Mouse (Mus musculus): ENCODE data around the gene Cacna1e. TPM values are rescaled to one million over a fixed set of nuclear protein-coding genes. Genes with fewer than 3 reads are reported as not detected.
A peak's percentile ranks its signal among the peaks of the same experiment; 100 is the strongest.

Gene Cacna1e
- total RNA-seq, 2 experiments from 2014 or later, result 0.34 to 0.66 TPM

- no peak for DNase-seq (ENCODE audit: low spot score in 2 of 2)
Observed at GRCm38 (mm10) chr1:154841057-154841630, 43.2 kb downstream of the Cacna1e start.

- DNase-seq (ENCODE audit: low spot score in 2 of 2), result no peak
Observed at GRCm38 (mm10) chr1:154839272-154839671, 45.0 kb downstream of the Cacna1e start.

- DNase-seq (ENCODE audit: low spot score in 2 of 2), result no peak
Observed at GRCm38 (mm10) chr1:154836473-154836872, 47.8 kb downstream of the Cacna1e start.

GRCm38 (mm10) chr1:154832168-154832539 is 52.1 kb downstream of the Cacna1e start:
- no peak for DNase-seq (ENCODE audit: low spot score in 2 of 2)

GRCm38 (mm10) chr1:154831269-154832167 is 52.8 kb downstream of the Cacna1e start:
- no peak for DNase-seq (ENCODE audit: low spot score in 2 of 2)

- no peak for DNase-seq (ENCODE audit: low spot score in 2 of 2)
Observed at GRCm38 (mm10) chr1:154830051-154830450, 54.2 kb downstream of the Cacna1e start.

GRCm38 (mm10) chr1:154823098-154823497 is 61.2 kb downstream of the Cacna1e start:
- DNase-seq (ENCODE audit: low spot score in 2 of 2), result no peak

GRCm38 (mm10) chr1:154820422-154820821 is 63.9 kb downstream of the Cacna1e start:
- DNase-seq (ENCODE audit: low spot score in 2 of 2), result no peak

GRCm38 (mm10) chr1:154819960-154820359 is 64.3 kb downstream of the Cacna1e start:
- DNase-seq (ENCODE audit: low spot score in 2 of 2), result no peak

- no peak for DNase-seq (ENCODE audit: low spot score in 2 of 2)
Observed at GRCm38 (mm10) chr1:154818742-154819141, 65.6 kb downstream of the Cacna1e start.

- DNase-seq (ENCODE audit: low spot score in 2 of 2), result no peak
Observed at GRCm38 (mm10) chr1:154816836-154817235, 67.5 kb downstream of the Cacna1e start.

- no peak for DNase-seq (ENCODE audit: low spot score in 2 of 2)
Observed at GRCm38 (mm10) chr1:154816267-154816666, 68.0 kb downstream of the Cacna1e start.

- no peak for DNase-seq (ENCODE audit: low spot score in 2 of 2)
Observed at GRCm38 (mm10) chr1:154805742-154806141, 78.6 kb downstream of the Cacna1e start.

- DNase-seq (ENCODE audit: low spot score in 2 of 2), result no peak
Observed at GRCm38 (mm10) chr1:154805038-154805437, 79.3 kb downstream of the Cacna1e start.

GRCm38 (mm10) chr1:154802301-154802904 is 81.9 kb downstream of the Cacna1e start:
- DNase-seq (ENCODE audit: low spot score in 2 of 2), result no peak

GRCm38 (mm10) chr1:154799257-154799656 is 85.0 kb downstream of the Cacna1e start:
- no peak for DNase-seq (ENCODE audit: low spot score in 2 of 2)

GRCm38 (mm10) chr1:154798771-154799170 is 85.5 kb downstream of the Cacna1e start:
- DNase-seq (ENCODE audit: low spot score in 2 of 2), result no peak

GRCm38 (mm10) chr1:154796685-154797084 is 87.6 kb downstream of the Cacna1e start:
- no peak for DNase-seq (ENCODE audit: low spot score in 2 of 2)

- no peak for DNase-seq (ENCODE audit: low spot score in 2 of 2)
Observed at GRCm38 (mm10) chr1:154794518-154794951, 89.8 kb downstream of the Cacna1e start.

- DNase-seq (ENCODE audit: low spot score in 2 of 2), result no peak
Observed at GRCm38 (mm10) chr1:154791544-154792174, 92.6 kb downstream of the Cacna1e start.

GRCm38 (mm10) chr1:154788491-154788890 is 95.8 kb downstream of the Cacna1e start:
- no peak for DNase-seq (ENCODE audit: low spot score in 2 of 2)

- peak; percentile 53 to 74 for DNase-seq (ENCODE audit: low spot score in 2 of 2)
Observed at GRCm38 (mm10) chr1:154788069-154788468, 96.2 kb downstream of the Cacna1e start.
